Mouse (Mus musculus) intestine, embryonic 14.5 days (tissue): Measurements from ENCODE around the gene Icam1. TPM values are rescaled to one million over a fixed set of nuclear protein-coding genes. Genes with fewer than 3 reads are reported as not detected.
"Not testable (repeated sequence)": the region's sequence is repeated elsewhere in the genome, so short reads cannot be mapped to it uniquely, and the experiment has no call there.

ENCODE experiments used
- ATAC-seq: fragments of 200-750 bp; cut with Nextera tagmentation; replicated peaks from 2 replicates; pipeline ENCODE4 v1.8.0; 2017; ENCODE audit warnings: low read depth, moderate number of reproducible peaks, moderate TSS enrichment, moderate library complexity; ENCODE audit not compliant: low FRiP score, low TSS enrichment
- DNase-seq: peaks from one replicate; pipeline ENCODE4 v3.0.0-alpha.2; 2018; ENCODE audit warnings: low spot score
- H3K27ac ChIP-seq: fragments of 300-500 bp; sonication (generic); 2 replicates; pipeline ENCODE4 v1.5.1; 2014; ENCODE audit warnings: low read depth, mild to moderate bottlenecking, control low read depth
- H3K27me3 ChIP-seq: fragments of 300-500 bp; sonication (generic); replicated peaks from 2 replicates; pipeline ENCODE4 v1.6.1; 2014; ENCODE audit warnings: low read length, control low read depth; ENCODE audit not compliant: control insufficient read depth, insufficient read depth
- H3K36me3 ChIP-seq: fragments of 300-500 bp; sonication (generic); 2 replicates; pipeline ENCODE4 v1.6.1; 2014; ENCODE audit warnings: low read length, control low read depth; ENCODE audit not compliant: control insufficient read depth, insufficient read depth
- H3K4me1 ChIP-seq: fragments of 300-500 bp; sonication (generic); replicated peaks from 2 replicates; pipeline ENCODE4 v1.6.1; 2014; ENCODE audit warnings: low read length, control low read depth, mixed read lengths; ENCODE audit not compliant: control insufficient read depth, insufficient read depth
- H3K4me2 ChIP-seq: fragments of 300-500 bp; sonication (generic); 2 replicates; pipeline ENCODE4 v1.6.1; 2014; ENCODE audit warnings: low read length
- H3K4me3 ChIP-seq: fragments of 300-500 bp; sonication (generic); 2 replicates; pipeline ENCODE4 v1.5.1; 2014; ENCODE audit warnings: low read depth, low read length, control low read depth, mixed read lengths
- H3K9ac ChIP-seq: fragments of 300-500 bp; sonication (generic); 2 replicates; pipeline ENCODE4 v1.6.1; 2014; ENCODE audit warnings: mild to moderate bottlenecking, low read length
- H3K9me3 ChIP-seq: fragments of 300-500 bp; sonication (generic); 2 replicates; pipeline ENCODE4 v1.6.1; 2016; ENCODE audit warnings: low read length, control low read depth; ENCODE audit not compliant: control insufficient read depth
- WGBS: fragments of 180-500 bp; shearing (Covaris S2); extraction: QIAGEN DNeasy Blood & Tissue Kit; methylation state at CpG from one replicate; pipeline ENCODE4 v1.1.7; 2014; 5-methylcytosine and 5-hydroxymethylcytosine counted together
- polyA plus RNA-seq: library from polyadenylated mRNA; unstranded; fragments of >200 nt; fragmentation: Nextera tagmentation; extraction: Ambion mirVana; gene quantifications from 2 replicates; pipeline ENCODE4 v1.2.1, GENCODE M21; 2014

Icam1 gene
- polyA plus RNA-seq, 1 experiment from 2014 or later, result 11.4 TPM

- no peaks in the 10 kb centered on the region for H3K9me3 ChIP-seq
- no peak overlapping the region for H3K4me2 ChIP-seq
- H3K4me3 ChIP-seq, result no peak overlapping the region
- no peak for ATAC-seq
- peaks cover 5% of the 10 kb centered on the region for H3K4me1 ChIP-seq
- DNase-seq, result no peak
- H3K9ac ChIP-seq, result no peak overlapping the region
- peaks cover 15% of the 10 kb centered on the region; the same call in 1 of the 2 replicates for H3K36me3 ChIP-seq
- no peaks in the 10 kb centered on the region for H3K27me3 ChIP-seq
- no peak overlapping the region for H3K27ac ChIP-seq
Observed at GRCm38 (mm10) chr9:21000811-21001210, 15.0 kb upstream of the Icam1 start.

- no peaks in the 10 kb centered on the region for H3K9me3 ChIP-seq
- H3K9ac ChIP-seq, result no peak overlapping the region
- peaks cover 5% of the 10 kb centered on the region for H3K4me1 ChIP-seq
- H3K36me3 ChIP-seq, result peaks cover 23% of the 10 kb centered on the region
- H3K27ac ChIP-seq, result no peak overlapping the region
- ATAC-seq, result no peak
- no peaks in the 10 kb centered on the region for H3K27me3 ChIP-seq
- H3K4me2 ChIP-seq, result peak overlapping the region; percentile 84; the same call in 1 of the 2 replicates
- WGBS, result 53% methylated on average over 6 of the region's 6 CpGs
- DNase-seq, result no peak
- H3K4me3 ChIP-seq, result no peak overlapping the region
Observed at GRCm38 (mm10) chr9:21001651-21002200, 14.1 kb upstream of the Icam1 start.

- peaks cover 5% of the 10 kb centered on the region for H3K4me1 ChIP-seq
- H3K4me2 ChIP-seq, result peak overlapping the region; percentile 84
- H3K27ac ChIP-seq, result peak overlapping the region; percentile 52
- no peaks in the 10 kb centered on the region for H3K27me3 ChIP-seq
- ATAC-seq, result peak; percentile 41
- H3K36me3 ChIP-seq, result peaks cover 28% of the 10 kb centered on the region
- peak overlapping the region; percentile 78 for H3K9ac ChIP-seq
- WGBS, result 14% methylated on average over 7 of the region's 7 CpGs
- no peak for DNase-seq
- no peaks in the 10 kb centered on the region for H3K9me3 ChIP-seq
- H3K4me3 ChIP-seq, result peak overlapping the region; percentile 90
Observed at GRCm38 (mm10) chr9:21002270-21002626, 13.5 kb upstream of the Icam1 start.

GRCm38 (mm10) chr9:21002627-21003551, 12.9 kb upstream of the Icam1 start, which contains the start of gene Mrpl4:
Gene Mrpl4 (plus strand): TSS chr9:21002738.
- H3K4me1 ChIP-seq, result peaks cover 5% of the 10 kb centered on the region
- peak within 1 kb of the TSS; percentile 84 for H3K4me2 ChIP-seq
- H3K9ac ChIP-seq, result peak within 1 kb of the TSS; percentile 78
- peak within 1 kb of the TSS; percentile 90 for H3K4me3 ChIP-seq
- under 1% methylated on average over 72 of the region's 72 CpGs for WGBS
- peak within 1 kb of the TSS; percentile 52 for H3K27ac ChIP-seq
- no peaks in the 10 kb centered on the region for H3K27me3 ChIP-seq
- peak; percentile 98 for DNase-seq
- peak; percentile 87 for ATAC-seq
- H3K9me3 ChIP-seq, result no peaks in the 10 kb centered on the region
- peaks cover 35% of the 10 kb centered on the region for H3K36me3 ChIP-seq

- H3K27me3 ChIP-seq, result no peaks in the 10 kb centered on the region
- no peak overlapping the region for H3K4me2 ChIP-seq
- no peak overlapping the region for H3K27ac ChIP-seq
- H3K9me3 ChIP-seq, result no peaks in the 10 kb centered on the region
- DNase-seq, result no peak
- no peak overlapping the region for H3K4me3 ChIP-seq
- H3K9ac ChIP-seq, result no peak overlapping the region
- H3K36me3 ChIP-seq, result peaks cover 47% of the 10 kb centered on the region
- no peak for ATAC-seq
- H3K4me1 ChIP-seq, result peaks cover 5% of the 10 kb centered on the region
- WGBS, result 92% methylated on average over 10 of the region's 10 CpGs
Observed at GRCm38 (mm10) chr9:21007313-21007952, 8.4 kb upstream of the Icam1 start.

GRCm38 (mm10) chr9:21008007-21008406, 7.8 kb upstream of the Icam1 start:
- no peak for ATAC-seq
- no peak overlapping the region for H3K4me2 ChIP-seq
- H3K4me1 ChIP-seq, result peaks cover 5% of the 10 kb centered on the region
- 80% methylated on average over 7 of the region's 7 CpGs for WGBS
- H3K27ac ChIP-seq, result no peak overlapping the region
- peaks cover 47% of the 10 kb centered on the region for H3K36me3 ChIP-seq
- no peak overlapping the region for H3K4me3 ChIP-seq
- DNase-seq, result no peak
- H3K9me3 ChIP-seq, result no peaks in the 10 kb centered on the region
- no peak overlapping the region for H3K9ac ChIP-seq
- no peaks in the 10 kb centered on the region for H3K27me3 ChIP-seq

GRCm38 (mm10) chr9:21010362-21010761, 5.4 kb upstream of the Icam1 start:
- ATAC-seq, result no peak
- no peak for DNase-seq
- Histone ChIP-seq H3K4me3 (no peak overlapping the region), H3K9me3 (no peaks in the 10 kb centered on the region), H3K4me2 (no peak overlapping the region), H3K36me3 (peaks cover 36% of the 10 kb centered on the region), H3K9ac (no peak overlapping the region), H3K27ac (no peak overlapping the region), H3K27me3 (peaks cover 15% of the 10 kb centered on the region), H3K4me1 (peaks cover 7% of the 10 kb centered on the region; the same call in 1 of the 2 replicates)
- 49% methylated on average over 2 of the region's 2 CpGs for WGBS

GRCm38 (mm10) chr9:21010939-21011541, 4.7 kb upstream of the Icam1 start:
- not testable (repeated sequence) for H3K9ac ChIP-seq, H3K4me3 ChIP-seq, H3K4me2 ChIP-seq, H3K27ac ChIP-seq, ATAC-seq, H3K9me3 ChIP-seq, DNase-seq
- WGBS, result 72% methylated on average over 9 of the region's 9 CpGs
- peaks cover 11% of the 10 kb centered on the region; the same call in 1 of the 2 replicates for H3K4me1 ChIP-seq
- peaks cover 21% of the 10 kb centered on the region for H3K27me3 ChIP-seq
- H3K36me3 ChIP-seq, result peaks cover 30% of the 10 kb centered on the region
